8 mouse cellular contexts compared by ENCODE assay signal in genomic region chr12:113012443-113012842, GRCm38 (mm10). TPM values are rescaled to one million over a fixed set of nuclear protein-coding genes. Genes with fewer than 3 reads are reported as not detected.
DNase-seq lines count a peak whose midpoint lies in the region; ATAC-seq and TF ChIP-seq lines count a peak whose summit lies in the region.

No protein-coding gene starts in this region.

- DNase-seq in left cerebral cortex, adult 2 months (ENCODE audit: extremely low spot score in 1 of 2, low spot score in 2 of 2), result no peak
- DNase-seq in left cerebral cortex, postnatal 14 days (ENCODE audit: low spot score in 2 of 2), result no peak
- no peak for DNase-seq in gastrocnemius, postnatal 25 days
- no peak for DNase-seq in thymus, postnatal 0 days (ENCODE audit: low spot score)
- no peak for DNase-seq in adrenal gland, postnatal 25 days

- H3K4me2 ChIP-seq in limb, embryonic 12.5 days, result no peak overlapping the region

- no peak for ATAC-seq in limb, embryonic 12.5 days (ENCODE audit: insufficient number of reproducible peaks, insufficient read depth, low FRiP score, low TSS enrichment, low read depth)

- no peak for TF ChIP-seq CTCF in left cerebral cortex, adult 2 months (IDR thresholded peaks at IDR 0.05)
- TF ChIP-seq CTCF in cortical plate, adult 2 months (IDR thresholded peaks at IDR 0.05; ENCODE audit: extremely low read depth, insufficient read depth, low read length), result no peak
- TF ChIP-seq CTCF in embryonic fibroblast, embryonic 13.5 days (IDR thresholded peaks at IDR 0.05; ENCODE audit: borderline replicate concordance, insufficient read depth, low read length), result no peak

- H3K27ac ChIP-seq in left cerebral cortex, adult 2 months, result peak overlapping the region; percentile 98
- peak overlapping the region; percentile 72 for H3K27ac ChIP-seq in cortical plate, adult 2 months (ENCODE audit: insufficient read depth, low read length)
- peak overlapping the region; percentile 62 for H3K27ac ChIP-seq in embryonic fibroblast, embryonic 13.5 days (ENCODE audit: insufficient read depth, low read length)
- peak overlapping the region; percentile 87 for H3K27ac ChIP-seq in limb, embryonic 12.5 days

- intact Hi-C loops in left cerebral cortex, adult 2 months (cut with DNase I), result loop anchor here (5.0 kb wide), 1 partner anchor 145 kb away; the partner anchor contains the start of gene Tedc1
- intact Hi-C loops in left cerebral cortex, postnatal 14 days (cut with DNase I), result no loop called here

- H3K27me3 ChIP-seq in limb, embryonic 12.5 days, result no peaks in the 10 kb centered on the region

- no peaks in the 10 kb centered on the region for H3K9me3 ChIP-seq in limb, embryonic 12.5 days

- no peaks in the 10 kb centered on the region for H3K36me3 ChIP-seq in limb, embryonic 12.5 days

- no peak overlapping the region for H3K4me3 ChIP-seq in left cerebral cortex, adult 2 months
- no peak overlapping the region for H3K4me3 ChIP-seq in cortical plate, adult 2 months (ENCODE audit: insufficient read depth, low read length)
- no peak overlapping the region for H3K4me3 ChIP-seq in embryonic fibroblast, embryonic 13.5 days (ENCODE audit: insufficient read depth, low read length)
- no peak overlapping the region for H3K4me3 ChIP-seq in limb, embryonic 12.5 days (replicated peaks)

- WGBS in limb, embryonic 12.5 days, result 91% methylated on average over 5 of the region's 5 CpGs

- no peak for TF ChIP-seq POLR2A in cortical plate, adult 2 months (IDR thresholded peaks at IDR 0.05; ENCODE audit: extremely low read depth, insufficient read depth, low read length)
- TF ChIP-seq POLR2A in embryonic fibroblast, embryonic 13.5 days (IDR thresholded peaks at IDR 0.05; ENCODE audit: low read depth, low read length), result no peak

- peak overlapping the region; percentile 70; the same call in 1 of the 2 replicates for H3K9ac ChIP-seq in limb, embryonic 12.5 days (replicated peaks)

- peaks cover 4% of the 10 kb centered on the region for H3K4me1 ChIP-seq in cortical plate, adult 2 months (ENCODE audit: control insufficient read depth, insufficient read depth, low read length)
- H3K4me1 ChIP-seq in embryonic fibroblast, embryonic 13.5 days (ENCODE audit: control insufficient read depth, insufficient read depth, low read length), result peaks cover 23% of the 10 kb centered on the region
- peaks cover 37% of the 10 kb centered on the region for H3K4me1 ChIP-seq in limb, embryonic 12.5 days (replicated peaks)

RNA-seq across cellular contexts. Expression of gene Pacs2, which starts 1.9 kb away (rescaled TPM):
- total RNA-seq in left cerebral cortex, adult 2 months (2021), result 10 to 100 TPM; 62.8 to 68.0 TPM
- 10 to 100 TPM; 86.6 to 97.6 TPM for total RNA-seq in left cerebral cortex, postnatal 14 days (2021)
- polyA plus RNA-seq in cortical plate, adult 2 months (2012; rRNA removed), result 76.3 and 90.3 TPM in 2 replicates
- 33.4 and 44.5 TPM in 2 replicates for polyA plus RNA-seq in embryonic fibroblast, embryonic 13.5 days (2011; ENCODE audit: insufficient read length, low read depth, missing spikeins)
- 15.8 and 17.9 TPM in 2 replicates for polyA plus RNA-seq in limb, embryonic 12.5 days (2016; fragmentation: Nextera tagmentation; extraction: Ambion mirVana)
- total RNA-seq in gastrocnemius, postnatal 25 days (2021), result 10 to 100 TPM; 34.7 to 38.5 TPM
- polyA plus RNA-seq in thymus, postnatal 0 days (2015; fragmentation: Nextera tagmentation; extraction: Ambion mirVana), result 5.2 and 6.4 TPM in 2 replicates
- 45.6 and 55.5 TPM in 2 replicates for total RNA-seq in adrenal gland, postnatal 25 days (2021)

RNA-seq across cellular contexts. Expression of gene Brf1, which starts 11.9 kb away (rescaled TPM):
- 10 to 100 TPM; 45.6 to 46.6 TPM for total RNA-seq in left cerebral cortex, adult 2 months (2021)
- 10 to 100 TPM; 49.0 to 51.1 TPM for total RNA-seq in left cerebral cortex, postnatal 14 days (2021)
- polyA plus RNA-seq in cortical plate, adult 2 months (2012; rRNA removed), result 38.8 and 39.6 TPM in 2 replicates
- polyA plus RNA-seq in embryonic fibroblast, embryonic 13.5 days (2011; ENCODE audit: insufficient read length, low read depth, missing spikeins), result 25.3 and 37.2 TPM in 2 replicates
- 76.0 and 83.0 TPM in 2 replicates for polyA plus RNA-seq in limb, embryonic 12.5 days (2016; fragmentation: Nextera tagmentation; extraction: Ambion mirVana)
- 10 to 100 TPM; 19.3 to 19.4 TPM for total RNA-seq in gastrocnemius, postnatal 25 days (2021)
- 70.8 and 89.0 TPM in 2 replicates for polyA plus RNA-seq in thymus, postnatal 0 days (2015; fragmentation: Nextera tagmentation; extraction: Ambion mirVana)
- 65.9 and 68.8 TPM in 2 replicates for total RNA-seq in adrenal gland, postnatal 25 days (2021)

RNA-seq across cellular contexts. Expression of gene Btbd6, which starts 36.2 kb away (rescaled TPM):
- 10 to 100 TPM; 60.2 to 64.5 TPM for total RNA-seq in left cerebral cortex, adult 2 months (2021)
- 10 to 100 TPM; 54.4 to 55.9 TPM for total RNA-seq in left cerebral cortex, postnatal 14 days (2021)
- polyA plus RNA-seq in cortical plate, adult 2 months (2012; rRNA removed), result 78.2 and 80.2 TPM in 2 replicates
- polyA plus RNA-seq in embryonic fibroblast, embryonic 13.5 days (2011; ENCODE audit: insufficient read length, low read depth, missing spikeins), result 7.9 and 9.0 TPM in 2 replicates
- 25.7 and 29.1 TPM in 2 replicates for polyA plus RNA-seq in limb, embryonic 12.5 days (2016; fragmentation: Nextera tagmentation; extraction: Ambion mirVana)
- total RNA-seq in gastrocnemius, postnatal 25 days (2021), result 10 to 100 TPM; 12.6 to 13.1 TPM
- polyA plus RNA-seq in thymus, postnatal 0 days (2015; fragmentation: Nextera tagmentation; extraction: Ambion mirVana), result 16.4 and 18.0 TPM in 2 replicates
- 21.7 and 26.8 TPM in 2 replicates for total RNA-seq in adrenal gland, postnatal 25 days (2021)
